Mouse (Mus musculus): ENCODE measurements around the gene Rpl36al. TPM values are rescaled to one million over a fixed set of nuclear protein-coding genes. Genes with fewer than 3 reads are reported as not detected.

Gene Rpl36al
- polyA plus RNA-seq, 1 experiment from 2014 or later = 328 TPM

GRCm38 (mm10) chr12:69197378-69198163 is 13.7 kb upstream of the Rpl36al start:
- H3K27ac ChIP-seq (ENCODE audit: low read depth, low read length) = peak overlapping the region; percentile 93
- H3K9ac ChIP-seq (ENCODE audit: low read depth, low read length) = peak overlapping the region; percentile 90
- peaks cover 22% of the 10 kb centered on the region for H3K4me1 ChIP-seq (ENCODE audit: control insufficient read depth, insufficient read depth, low read depth, low read length)
- 0 out of 2 replicates have a peak, but pooled peaks cover 4% of the 10 kb centered on the region for H3K36me3 ChIP-seq (ENCODE audit: control insufficient read depth, insufficient read depth, low read length)
- no peaks in the 10 kb centered on the region for H3K27me3 ChIP-seq (replicated peaks; ENCODE audit: control insufficient read depth, insufficient read depth, low read length)
- WGBS = under 1% methylated on average over 91 of the region's 94 CpGs
- peak overlapping the region; percentile 92 for H3K4me2 ChIP-seq (ENCODE audit: low read length)
- ATAC-seq = peak; percentile 80
- peak overlapping the region; percentile 99 for H3K4me3 ChIP-seq (ENCODE audit: low read length)
- H3K9me3 ChIP-seq (ENCODE audit: control insufficient read depth, low read length) = no peaks in the 10 kb centered on the region

GRCm38 (mm10) chr12:69196444-69197377 is 12.8 kb upstream of the Rpl36al start, which contains the start of gene Gm49383:
Gm49383 (minus strand) TSS chr12:69197104.
- Histone ChIP-seq H3K9me3 (ENCODE audit: control insufficient read depth, low read length) (no peaks in the 10 kb centered on the region), H3K4me1 (ENCODE audit: control insufficient read depth, insufficient read depth, low read depth, low read length) (peaks cover 22% of the 10 kb centered on the region), H3K36me3 (ENCODE audit: control insufficient read depth, insufficient read depth, low read length) (0 out of 2 replicates have a peak, but pooled peaks cover 4% of the 10 kb centered on the region), H3K27me3 (replicated peaks; ENCODE audit: control insufficient read depth, insufficient read depth, low read length) (no peaks in the 10 kb centered on the region), H3K27ac (ENCODE audit: low read depth, low read length) (peak within 1 kb of the TSS; percentile 93), H3K4me3 (ENCODE audit: low read length) (peak within 1 kb of the TSS; percentile 99), H3K9ac (ENCODE audit: low read depth, low read length) (peak within 1 kb of the TSS; percentile 90), H3K4me2 (ENCODE audit: low read length) (peak within 1 kb of the TSS; percentile 92)
- WGBS = under 1% methylated on average over 75 of the region's 75 CpGs
- peak; percentile 85 for ATAC-seq

GRCm38 (mm10) chr12:69192637-69193036 is 8.8 kb upstream of the Rpl36al start:
- Histone ChIP-seq H3K4me1 (ENCODE audit: control insufficient read depth, insufficient read depth, low read depth, low read length) (peaks cover 8% of the 10 kb centered on the region), H3K36me3 (ENCODE audit: control insufficient read depth, insufficient read depth, low read length) (peaks cover 9% of the 10 kb centered on the region), H3K27me3 (replicated peaks; ENCODE audit: control insufficient read depth, insufficient read depth, low read length) (no peaks in the 10 kb centered on the region), H3K4me3 (ENCODE audit: low read length) (no peak overlapping the region), H3K27ac (ENCODE audit: low read depth, low read length) (no peak overlapping the region), H3K9me3 (ENCODE audit: control insufficient read depth, low read length) (no peaks in the 10 kb centered on the region), H3K4me2 (ENCODE audit: low read length) (no peak overlapping the region), H3K9ac (ENCODE audit: low read depth, low read length) (no peak overlapping the region)
- no peak for ATAC-seq
- 90% methylated on average over 2 of the region's 2 CpGs for WGBS

- no peak for ATAC-seq
- peaks cover 17% of the 10 kb centered on the region for H3K4me1 ChIP-seq (ENCODE audit: control insufficient read depth, insufficient read depth, low read depth, low read length)
- no peaks in the 10 kb centered on the region for H3K27me3 ChIP-seq (replicated peaks; ENCODE audit: control insufficient read depth, insufficient read depth, low read length)
- no peak overlapping the region for H3K9ac ChIP-seq (ENCODE audit: low read depth, low read length)
- no peak overlapping the region for H3K4me2 ChIP-seq (ENCODE audit: low read length)
- H3K36me3 ChIP-seq (ENCODE audit: control insufficient read depth, insufficient read depth, low read length) = peaks cover 9% of the 10 kb centered on the region
- no peak overlapping the region for H3K4me3 ChIP-seq (ENCODE audit: low read length)
- WGBS = 90% methylated on average over 5 of the region's 5 CpGs
- H3K27ac ChIP-seq (ENCODE audit: low read depth, low read length) = no peak overlapping the region
- no peaks in the 10 kb centered on the region for H3K9me3 ChIP-seq (ENCODE audit: control insufficient read depth, low read length)
Observed at GRCm38 (mm10) chr12:69191396-69191795, 7.5 kb upstream of the Rpl36al start.

- H3K36me3 ChIP-seq (ENCODE audit: control insufficient read depth, insufficient read depth, low read length) = peaks cover 9% of the 10 kb centered on the region
- ATAC-seq = peak; percentile 24; the same call in 1 of the 2 replicates
- no peak overlapping the region for H3K4me2 ChIP-seq (ENCODE audit: low read length)
- H3K4me3 ChIP-seq (ENCODE audit: low read length) = no peak overlapping the region
- WGBS = 96% methylated on average over 1 of the region's 1 CpGs
- no peak overlapping the region for H3K9ac ChIP-seq (ENCODE audit: low read depth, low read length)
- no peak overlapping the region for H3K27ac ChIP-seq (ENCODE audit: low read depth, low read length)
- H3K4me1 ChIP-seq (ENCODE audit: control insufficient read depth, insufficient read depth, low read depth, low read length) = peaks cover 12% of the 10 kb centered on the region
- H3K27me3 ChIP-seq (replicated peaks; ENCODE audit: control insufficient read depth, insufficient read depth, low read length) = no peaks in the 10 kb centered on the region
- H3K9me3 ChIP-seq (ENCODE audit: control insufficient read depth, low read length) = no peaks in the 10 kb centered on the region
Observed at GRCm38 (mm10) chr12:69190522-69190921, 6.6 kb upstream of the Rpl36al start.

GRCm38 (mm10) chr12:69190074-69190473 is 6.2 kb upstream of the Rpl36al start:
- no peak overlapping the region for H3K4me2 ChIP-seq (ENCODE audit: low read length)
- 92% methylated on average over 9 of the region's 9 CpGs for WGBS
- no peak overlapping the region for H3K4me3 ChIP-seq (ENCODE audit: low read length)
- H3K27me3 ChIP-seq (replicated peaks; ENCODE audit: control insufficient read depth, insufficient read depth, low read length) = no peaks in the 10 kb centered on the region
- no peaks in the 10 kb centered on the region for H3K9me3 ChIP-seq (ENCODE audit: control insufficient read depth, low read length)
- H3K27ac ChIP-seq (ENCODE audit: low read depth, low read length) = no peak overlapping the region
- H3K4me1 ChIP-seq (ENCODE audit: control insufficient read depth, insufficient read depth, low read depth, low read length) = peaks cover 17% of the 10 kb centered on the region
- H3K9ac ChIP-seq (ENCODE audit: low read depth, low read length) = no peak overlapping the region
- H3K36me3 ChIP-seq (ENCODE audit: control insufficient read depth, insufficient read depth, low read length) = peaks cover 9% of the 10 kb centered on the region
- ATAC-seq = no peak

- 68% methylated on average over 5 of the region's 5 CpGs for WGBS
Observed at GRCm38 (mm10) chr12:69186811-69187471, 3.1 kb upstream of the Rpl36al start.

GRCm38 (mm10) chr12:69185371-69185770 is 1.5 kb upstream of the Rpl36al start:
- peak overlapping the region; percentile 78 for H3K9ac ChIP-seq (ENCODE audit: low read depth, low read length)
- peak overlapping the region; percentile 82 for H3K4me2 ChIP-seq (ENCODE audit: low read length)
- WGBS = 68% methylated on average over 7 of the region's 7 CpGs
- peaks cover 5% of the 10 kb centered on the region for H3K36me3 ChIP-seq (ENCODE audit: control insufficient read depth, insufficient read depth, low read length)
- H3K27me3 ChIP-seq (replicated peaks; ENCODE audit: control insufficient read depth, insufficient read depth, low read length) = no peaks in the 10 kb centered on the region
- no peak for ATAC-seq
- peaks cover 24% of the 10 kb centered on the region for H3K4me1 ChIP-seq (ENCODE audit: control insufficient read depth, insufficient read depth, low read depth, low read length)
- H3K4me3 ChIP-seq (ENCODE audit: low read length) = peak overlapping the region; percentile 95
- H3K27ac ChIP-seq (ENCODE audit: low read depth, low read length) = no peak overlapping the region
- no peaks in the 10 kb centered on the region for H3K9me3 ChIP-seq (ENCODE audit: control insufficient read depth, low read length)

More at GRCm38 (mm10) chr12:69186811-69187471, 3.1 kb upstream of the Rpl36al start:
- Histone ChIP-seq H3K36me3 (ENCODE audit: control insufficient read depth, insufficient read depth, low read length) (peaks cover 9% of the 10 kb centered on the region), H3K4me1 (ENCODE audit: control insufficient read depth, insufficient read depth, low read depth, low read length) (peaks cover 24% of the 10 kb centered on the region), H3K4me2 (ENCODE audit: low read length) (peak overlapping the region; percentile 23; the same call in 1 of the 2 replicates), H3K27me3 (replicated peaks; ENCODE audit: control insufficient read depth, insufficient read depth, low read length) (no peaks in the 10 kb centered on the region), H3K9me3 (ENCODE audit: control insufficient read depth, low read length) (no peaks in the 10 kb centered on the region), H3K27ac (ENCODE audit: low read depth, low read length) (no peak overlapping the region), H3K9ac (ENCODE audit: low read depth, low read length) (no peak overlapping the region), H3K4me3 (ENCODE audit: low read length) (no peak overlapping the region)
- ATAC-seq = no peak

All from hindbrain, embryonic 16.5 days (tissue).